Mouse (Mus musculus): Measurements from ENCODE around the gene Aplp2.
"Not testable (repeated sequence)": the region's sequence is repeated elsewhere in the genome, so short reads cannot be mapped to it uniquely, and the experiment has no call there.

Gene Aplp2

DNA sequence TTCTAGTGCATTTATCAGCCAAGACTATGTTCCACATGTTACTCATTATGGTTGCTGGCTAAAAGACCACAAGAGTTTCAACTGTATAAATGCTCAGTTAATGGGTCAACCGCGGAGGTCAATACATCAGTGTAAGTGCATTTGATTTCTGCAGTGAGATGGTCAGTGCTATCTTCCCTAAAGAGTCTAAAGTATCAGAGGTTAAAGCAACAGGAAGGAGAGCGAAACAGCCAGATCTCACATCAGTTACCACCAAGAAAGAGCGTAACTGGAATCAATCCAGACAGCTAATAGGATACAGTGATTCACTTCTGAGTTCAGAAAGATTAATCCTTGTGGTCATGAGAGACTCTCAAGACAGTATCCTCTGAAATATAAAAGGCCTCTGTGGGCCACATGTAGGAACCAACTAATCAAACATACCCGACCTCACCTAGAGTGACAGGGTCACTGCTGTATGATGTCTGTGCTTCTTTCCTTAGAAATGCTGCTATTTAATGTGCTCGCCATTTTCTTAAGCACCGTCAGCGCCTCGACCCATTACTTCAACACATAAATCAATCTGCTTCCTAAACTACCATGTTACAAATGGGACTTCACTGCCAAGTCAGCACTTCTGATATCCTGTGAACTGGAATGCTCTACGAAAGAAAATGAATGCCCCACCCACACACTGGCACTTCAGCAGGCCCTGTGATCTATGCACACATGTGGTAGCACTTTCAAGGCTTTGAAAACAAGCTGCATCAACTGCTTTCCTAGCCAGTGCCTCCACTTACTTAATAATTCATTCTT is 30.1 kb downstream of the Aplp2 start:
- no peak for DNase-seq (ENCODE audit: low spot score in 2 of 2)

DNA sequence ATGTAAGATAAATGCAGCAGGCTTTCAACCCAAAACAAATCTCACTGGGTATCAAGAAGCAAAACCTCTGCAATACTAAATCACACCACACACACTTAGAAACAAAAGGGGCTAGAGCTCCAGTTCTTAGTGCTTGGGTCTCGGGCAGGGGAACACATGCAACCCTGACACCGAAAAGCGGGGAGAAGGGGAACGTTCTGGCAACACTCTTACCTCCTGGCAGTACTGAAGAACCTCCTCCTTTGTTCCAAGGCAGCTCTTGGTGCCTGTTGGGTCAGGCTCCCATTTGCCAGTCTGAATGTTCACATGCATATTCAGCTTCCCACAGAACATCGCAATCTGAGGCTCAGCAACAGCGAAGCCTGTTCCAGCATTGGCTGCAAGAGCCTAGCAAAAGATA is 33.9 kb downstream of the Aplp2 start:
- no peak for DNase-seq (ENCODE audit: low spot score in 2 of 2)

DNA sequence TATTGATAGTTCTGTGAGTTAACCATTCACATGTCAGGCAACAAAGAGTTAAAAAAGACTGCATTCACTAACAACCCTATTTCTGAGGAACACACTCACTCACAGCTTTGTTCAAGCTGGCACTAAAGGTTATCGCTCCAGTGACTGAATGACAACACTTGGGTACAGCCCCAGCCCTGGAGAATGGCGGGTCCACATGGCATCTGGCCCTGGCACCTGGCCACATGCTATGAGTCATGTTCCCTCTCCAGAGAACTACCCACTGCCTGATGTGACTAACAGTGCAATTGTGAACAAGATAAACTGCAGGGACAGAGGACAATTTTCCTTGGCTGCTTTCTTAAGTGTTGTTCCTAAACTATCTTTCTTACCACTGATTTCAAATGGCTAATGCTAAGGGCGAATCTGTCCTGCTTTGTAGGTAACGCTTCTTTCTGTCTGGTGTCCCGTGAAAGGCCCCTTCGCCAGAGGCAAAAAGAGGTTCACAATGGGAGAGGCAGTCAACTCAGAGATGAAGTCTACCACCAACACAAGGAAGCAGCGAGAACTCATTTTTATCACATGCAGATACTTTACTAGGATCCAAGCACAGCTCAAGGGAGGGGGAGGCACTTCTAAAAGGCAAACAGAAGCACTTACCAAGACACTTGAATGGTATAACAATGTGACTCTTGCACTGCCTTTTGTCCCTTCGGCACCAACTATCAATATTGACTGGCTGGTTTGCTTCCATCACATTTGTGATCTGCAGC is 35.1 kb downstream of the Aplp2 start:
- no peak for DNase-seq (ENCODE audit: low spot score in 2 of 2)

DNA sequence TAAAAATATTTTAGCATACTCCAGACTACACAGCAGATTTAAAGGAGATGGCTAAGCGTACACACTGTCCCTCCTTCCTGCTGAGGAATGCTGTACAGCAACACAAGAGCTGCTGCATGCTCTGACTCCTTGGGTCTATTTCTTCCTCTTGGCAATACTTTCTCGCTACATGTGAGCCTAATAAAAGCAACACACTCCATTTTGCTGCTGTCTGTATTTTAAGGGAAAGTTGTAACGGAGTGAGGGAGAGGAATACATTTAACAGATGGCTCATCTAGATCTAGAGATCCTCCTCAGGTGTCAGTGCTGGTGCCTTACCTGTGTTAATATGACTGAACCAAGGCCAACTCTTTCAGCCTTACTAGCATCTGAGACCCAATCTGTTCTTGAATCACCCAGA is 35.6 kb downstream of the Aplp2 start:
- no peak for DNase-seq (ENCODE audit: low spot score in 2 of 2)

DNA sequence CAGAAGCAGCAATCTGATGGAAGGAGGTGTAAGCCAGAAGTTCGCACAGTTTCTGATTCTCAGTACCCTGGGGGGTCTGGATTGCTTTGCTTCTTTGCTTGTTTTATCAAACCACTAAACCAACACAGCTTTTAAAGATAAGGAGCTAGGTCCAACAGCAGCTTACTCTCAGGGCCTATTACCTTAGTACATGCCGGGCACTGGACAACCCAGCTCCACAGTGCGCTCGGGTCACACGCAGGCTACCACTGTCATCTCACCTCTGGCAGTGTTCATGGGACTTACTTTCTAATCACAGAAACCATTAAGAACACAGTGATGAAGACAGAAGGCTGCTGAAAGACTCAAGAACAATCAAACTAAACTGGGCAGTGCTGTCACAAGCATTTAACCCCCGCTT is 36.3 kb downstream of the Aplp2 start:
- DNase-seq (ENCODE audit: low spot score in 2 of 2) = no peak

DNA sequence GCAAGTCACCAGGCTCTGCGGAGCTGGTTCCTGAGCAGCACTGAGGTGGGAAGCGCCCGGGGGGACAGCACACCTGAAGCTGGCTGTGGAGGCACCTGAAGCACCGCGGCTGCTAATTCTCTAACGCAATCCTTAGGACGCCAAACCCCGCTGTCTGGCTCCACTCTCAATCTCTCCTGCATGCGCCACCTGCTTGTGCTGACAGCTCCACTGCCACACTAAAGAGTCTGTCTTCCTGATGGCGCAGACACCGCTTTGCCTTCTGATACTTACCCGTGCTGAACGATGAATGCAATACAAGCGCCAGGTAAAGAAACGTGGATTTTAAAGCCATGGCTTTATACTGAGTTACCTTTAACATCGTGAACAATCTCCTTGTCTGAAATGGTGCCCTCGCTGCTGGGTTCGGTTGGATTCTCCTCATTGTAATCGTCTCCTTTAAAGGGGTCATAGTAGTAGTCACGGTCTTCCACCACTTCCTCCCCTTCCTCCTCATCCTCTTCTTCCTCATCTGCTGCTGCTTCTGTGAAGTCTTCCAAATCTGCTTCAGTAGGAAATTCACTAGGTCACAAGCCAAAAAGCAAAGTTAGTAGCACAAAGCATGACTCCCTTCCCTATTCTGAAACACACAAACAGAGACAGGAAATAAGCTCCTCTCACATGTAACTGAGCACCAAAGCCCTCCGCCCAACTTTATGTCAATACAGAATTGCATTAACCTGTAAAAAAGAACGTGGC is 43.1 kb downstream of the Aplp2 start:
- DNase-seq (ENCODE audit: low spot score in 2 of 2) = no peak

DNA sequence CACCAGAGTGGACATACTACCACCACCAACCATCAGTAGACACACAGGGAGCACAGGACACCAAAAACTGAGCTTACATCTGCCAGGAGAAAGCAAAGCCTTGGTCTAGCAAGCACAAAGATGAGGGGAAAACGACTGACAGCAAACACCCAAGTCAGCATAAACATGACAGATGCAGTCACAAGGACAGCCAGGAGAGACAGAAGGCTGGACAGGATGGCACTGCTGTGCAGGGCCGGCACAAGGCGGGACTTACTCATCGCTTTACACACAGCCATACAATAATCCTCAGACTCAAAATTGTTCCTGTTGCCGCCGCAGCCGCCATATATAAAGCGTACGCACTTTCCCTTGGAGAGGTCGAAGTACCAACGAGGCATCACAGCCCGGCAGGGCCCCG is 44.3 kb downstream of the Aplp2 start:
- no peak for DNase-seq (ENCODE audit: low spot score in 2 of 2)

DNA sequence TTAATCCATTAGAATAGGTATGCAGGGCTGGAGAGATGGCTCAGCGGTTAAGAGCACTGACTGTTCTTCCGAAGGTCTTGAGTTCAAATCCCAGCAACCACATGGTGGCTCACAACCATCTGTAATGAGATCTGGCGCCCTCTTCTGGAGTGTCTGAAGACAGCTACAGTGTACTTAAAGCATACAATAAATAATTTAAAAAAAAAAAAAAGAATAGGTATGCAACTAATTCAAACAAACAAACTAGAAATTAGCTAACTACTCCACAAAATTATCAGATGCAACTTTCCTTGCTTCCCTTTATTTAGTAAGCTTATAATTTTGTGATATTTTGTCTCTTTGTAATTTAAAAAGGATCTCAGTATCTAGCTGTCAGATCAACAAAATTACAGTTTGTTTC is 46.1 kb downstream of the Aplp2 start:
- DNase-seq (ENCODE audit: low spot score in 2 of 2) = not testable (repeated sequence)

DNA sequence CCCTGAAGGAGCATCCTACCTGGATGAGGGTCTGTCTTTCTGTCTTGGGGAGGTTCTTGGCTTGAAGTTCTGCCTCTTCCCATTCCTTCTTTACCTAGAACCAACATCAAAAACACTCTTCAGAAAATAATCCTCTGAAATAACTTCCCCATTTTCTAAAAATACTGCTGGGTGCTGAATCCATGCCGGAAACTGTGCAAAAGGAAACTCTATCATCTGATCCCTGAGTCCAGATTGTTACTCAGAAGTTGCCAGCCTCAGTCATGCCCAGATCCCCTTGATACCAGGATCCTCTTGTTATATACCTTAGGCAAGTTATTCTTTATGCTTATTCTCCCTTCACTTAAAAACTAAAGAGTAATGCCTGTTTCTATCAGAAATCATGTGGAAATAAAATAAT is 48.3 kb downstream of the Aplp2 start:
- no peak for DNase-seq (ENCODE audit: low spot score in 2 of 2)

DNA sequence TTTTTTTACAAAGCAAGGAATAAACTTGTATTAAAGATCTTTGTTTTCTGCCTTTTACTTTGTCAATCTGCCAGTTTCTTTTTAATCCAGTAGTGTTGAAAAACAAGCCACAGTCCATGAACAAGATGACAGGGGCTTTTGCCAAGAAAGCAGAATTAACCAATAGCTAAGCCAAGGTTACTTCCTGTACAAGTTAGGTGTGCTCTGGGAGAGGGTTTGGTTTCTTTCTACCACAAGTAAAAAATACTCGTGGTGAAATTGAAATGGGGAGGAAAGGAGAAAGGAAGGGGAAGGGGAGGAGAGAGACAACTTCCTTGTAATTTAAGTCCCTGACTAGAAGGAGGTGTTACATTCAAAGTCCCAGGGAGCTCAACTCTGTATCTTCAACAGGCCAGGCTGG is 48.7 kb downstream of the Aplp2 start:
- no peak for DNase-seq (ENCODE audit: low spot score in 2 of 2)

DNA sequence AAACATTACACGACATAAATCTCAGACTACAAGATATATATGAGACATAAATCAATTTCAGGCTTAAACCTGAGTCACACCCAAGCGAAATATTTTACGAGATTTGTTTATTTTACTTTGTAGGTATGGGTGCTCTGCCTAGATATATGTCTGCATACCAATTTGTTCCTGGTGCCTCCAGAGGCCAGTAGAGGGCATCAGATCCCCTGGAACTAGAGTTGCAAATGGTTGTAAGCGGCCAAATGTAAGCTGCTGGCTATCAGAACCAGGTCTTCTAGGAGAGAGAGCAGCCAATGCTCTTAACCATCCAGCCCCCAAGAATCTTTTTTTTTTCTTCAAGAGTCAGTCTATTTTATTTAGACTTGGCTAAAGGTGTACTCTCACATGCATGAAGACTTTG is 51.7 kb downstream of the Aplp2 start:
- peak in 1 of 2 experiments; percentile 5 for DNase-seq (ENCODE audit: low spot score in 2 of 2)

DNA sequence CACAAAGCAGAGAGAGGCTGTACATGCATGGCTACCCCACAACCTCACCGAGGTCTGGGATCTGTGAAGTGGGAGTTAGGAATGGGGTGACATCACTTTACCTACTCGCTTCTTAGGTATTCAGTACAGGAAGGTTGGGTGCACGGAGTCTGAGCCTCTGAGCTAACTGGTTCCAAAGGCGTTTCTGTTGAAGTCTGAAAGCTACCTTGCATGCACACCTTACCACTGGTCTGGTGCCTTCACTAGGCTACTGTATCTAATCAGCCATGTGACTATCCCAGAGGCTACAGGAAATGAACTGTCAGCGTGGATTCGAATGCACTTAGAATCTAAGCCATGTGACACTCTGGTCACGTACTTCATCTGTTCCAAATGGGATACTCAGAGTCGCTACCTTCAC is 55.0 kb downstream of the Aplp2 start:
- DNase-seq (ENCODE audit: low spot score in 2 of 2) = no peak

DNA sequence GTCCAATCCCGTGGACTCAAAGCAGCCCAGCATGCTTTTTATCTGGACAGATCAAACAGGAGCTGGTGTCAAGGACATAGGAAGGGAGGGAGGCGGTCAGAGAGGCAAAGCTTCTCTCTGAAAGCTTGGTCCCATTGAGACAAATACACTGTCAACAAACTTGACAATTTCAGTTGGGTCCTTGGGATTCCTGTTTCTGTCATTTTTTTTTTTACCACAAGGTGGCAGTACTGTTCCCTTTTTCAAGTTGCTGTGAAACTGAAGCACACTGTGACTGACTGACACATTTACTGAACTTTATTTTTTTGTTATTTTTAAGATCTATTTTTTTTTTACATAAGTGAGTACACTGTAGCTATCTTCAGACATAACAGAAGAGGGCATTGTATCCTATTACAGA is 60.6 kb downstream of the Aplp2 start:
- no peak for DNase-seq (ENCODE audit: low spot score in 2 of 2)

DNA sequence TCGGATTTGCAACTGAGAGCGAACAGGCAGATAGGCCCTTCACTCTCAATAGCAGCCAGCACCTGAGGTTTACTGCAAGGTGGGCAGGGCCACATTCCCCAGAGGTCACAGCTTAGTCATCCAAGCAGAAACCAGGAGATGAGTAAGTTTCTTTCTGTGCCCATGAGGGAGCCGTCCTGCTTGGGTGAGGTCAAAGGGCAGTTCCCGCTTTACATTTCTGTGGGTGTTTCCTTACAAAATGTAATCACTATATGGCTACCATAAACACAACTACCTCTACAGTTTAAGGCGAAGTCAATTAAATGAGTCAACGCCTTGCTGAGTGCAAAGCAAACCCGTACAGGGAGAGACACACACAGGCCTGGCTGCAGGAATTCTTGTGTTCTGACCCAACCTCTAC is 63.5 kb downstream of the Aplp2 start:
- DNase-seq (ENCODE audit: low spot score in 2 of 2) = no peak

DNA sequence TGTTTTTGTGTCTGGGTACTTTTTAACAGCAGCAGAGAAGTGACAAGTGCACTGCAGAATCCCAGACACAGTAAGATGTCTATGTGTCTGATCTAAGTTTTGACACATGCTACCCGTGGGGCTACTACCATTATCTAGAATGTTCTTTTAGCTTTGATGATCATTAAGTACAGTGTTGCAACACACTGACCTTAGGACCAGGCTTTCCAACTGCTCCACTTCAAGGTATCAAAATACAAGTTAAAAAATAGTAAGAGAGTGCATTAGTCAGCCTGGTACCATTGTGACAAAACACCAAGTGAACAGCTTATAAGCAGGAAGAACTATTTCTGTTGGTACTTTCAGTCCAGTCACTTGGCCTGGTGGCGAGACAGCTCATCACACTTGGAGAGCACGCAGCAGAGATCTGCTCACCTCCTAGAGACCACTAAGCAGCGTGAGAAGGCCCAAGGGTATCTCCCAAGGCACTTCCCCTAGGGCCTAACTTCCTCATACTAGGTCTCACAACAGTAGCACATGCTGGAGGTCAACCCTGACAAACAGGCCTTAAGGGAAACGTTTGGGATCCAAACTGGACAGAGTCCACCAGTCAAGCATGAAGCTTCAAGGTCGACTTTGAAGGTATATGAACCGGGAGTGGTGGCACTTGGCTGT is 66.2 kb downstream of the Aplp2 start:
- DNase-seq (ENCODE audit: low spot score in 2 of 2) = peak in 1 of 2 experiments; percentile 47

DNA sequence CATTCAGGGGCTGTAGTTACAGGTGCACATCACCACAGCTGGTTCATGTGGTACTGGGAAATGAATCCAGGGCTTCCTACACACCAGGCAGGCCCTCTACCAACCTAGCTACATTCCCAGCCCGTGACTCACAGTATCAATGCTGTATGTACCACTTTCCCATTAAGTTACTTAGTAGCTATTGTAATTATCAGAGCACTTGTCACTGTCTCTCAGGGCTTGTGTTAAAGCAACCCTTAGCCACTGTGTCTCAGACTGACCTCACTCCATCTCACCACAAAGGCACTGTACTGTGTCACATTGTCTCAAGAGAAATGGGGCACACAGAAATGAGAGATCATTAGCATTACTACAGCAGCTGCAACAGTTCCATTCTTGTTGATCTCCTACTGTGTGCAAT is 68.7 kb downstream of the Aplp2 start:
- DNase-seq (ENCODE audit: low spot score in 2 of 2) = no peak

DNA sequence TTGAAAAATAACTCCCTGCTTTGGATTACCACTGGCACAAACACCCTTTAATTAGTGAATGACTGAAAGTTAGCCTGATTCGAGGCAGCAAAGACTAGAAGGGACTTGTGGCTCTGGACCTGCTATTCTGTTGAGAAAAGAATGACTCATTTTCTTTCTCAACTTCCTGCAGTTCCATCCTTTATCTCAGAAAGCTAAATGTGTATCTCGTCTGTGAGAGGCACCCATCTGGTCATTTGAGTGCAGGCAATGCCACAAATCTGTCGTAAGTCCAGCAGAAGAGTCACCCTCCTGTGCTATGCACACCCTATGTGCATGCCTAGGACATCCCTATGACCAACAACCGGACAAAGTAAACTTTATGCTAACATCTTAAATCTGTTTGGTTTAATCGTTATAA is 78.5 kb downstream of the Aplp2 start:
- no peak for DNase-seq (ENCODE audit: low spot score in 2 of 2)

DNA sequence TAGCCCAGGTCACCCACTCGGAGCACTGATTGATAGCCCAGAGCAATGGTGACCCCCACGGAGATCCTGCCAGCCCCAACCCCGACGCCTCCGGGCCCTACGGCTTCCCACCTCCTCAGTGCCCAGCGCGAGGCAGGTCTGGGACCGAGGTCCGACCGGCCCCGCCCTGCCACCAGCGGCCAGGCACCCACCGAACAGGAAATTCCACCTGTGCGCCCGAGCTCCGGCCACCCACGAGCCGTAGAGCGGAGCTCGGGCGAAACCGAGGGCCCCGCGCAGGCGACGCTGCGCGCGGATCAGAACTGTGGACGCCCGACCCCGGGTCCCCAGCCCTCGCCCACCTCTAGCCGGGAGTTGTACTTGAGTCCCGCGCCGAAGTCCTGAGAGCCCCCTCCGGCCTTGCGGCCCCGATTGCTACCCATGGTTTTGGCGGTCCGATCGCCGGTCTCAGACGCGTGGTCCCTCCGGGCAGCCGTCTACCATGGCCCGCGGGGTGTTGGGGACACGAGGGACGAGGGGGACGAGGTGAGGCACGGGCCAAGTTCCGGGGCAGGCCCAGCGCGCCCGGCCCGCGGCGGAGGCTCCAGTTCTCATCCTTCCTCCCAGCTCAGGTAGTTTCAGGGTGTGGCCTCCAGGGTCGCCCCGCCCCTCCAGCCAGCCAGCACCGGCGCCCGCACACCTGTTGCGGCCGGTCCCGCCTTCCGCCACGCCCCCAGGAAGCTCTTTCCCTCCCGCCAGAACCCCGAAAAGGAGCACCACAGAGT is 80.2 kb downstream of the Aplp2 start, which contains the start of gene St14:
St14 (minus strand) TSS at position 649 of the 764 bp plus-strand sequence.
- DNase-seq (ENCODE audit: low spot score in 2 of 2) = peak in 1 of 2 experiments; percentile 26

DNA sequence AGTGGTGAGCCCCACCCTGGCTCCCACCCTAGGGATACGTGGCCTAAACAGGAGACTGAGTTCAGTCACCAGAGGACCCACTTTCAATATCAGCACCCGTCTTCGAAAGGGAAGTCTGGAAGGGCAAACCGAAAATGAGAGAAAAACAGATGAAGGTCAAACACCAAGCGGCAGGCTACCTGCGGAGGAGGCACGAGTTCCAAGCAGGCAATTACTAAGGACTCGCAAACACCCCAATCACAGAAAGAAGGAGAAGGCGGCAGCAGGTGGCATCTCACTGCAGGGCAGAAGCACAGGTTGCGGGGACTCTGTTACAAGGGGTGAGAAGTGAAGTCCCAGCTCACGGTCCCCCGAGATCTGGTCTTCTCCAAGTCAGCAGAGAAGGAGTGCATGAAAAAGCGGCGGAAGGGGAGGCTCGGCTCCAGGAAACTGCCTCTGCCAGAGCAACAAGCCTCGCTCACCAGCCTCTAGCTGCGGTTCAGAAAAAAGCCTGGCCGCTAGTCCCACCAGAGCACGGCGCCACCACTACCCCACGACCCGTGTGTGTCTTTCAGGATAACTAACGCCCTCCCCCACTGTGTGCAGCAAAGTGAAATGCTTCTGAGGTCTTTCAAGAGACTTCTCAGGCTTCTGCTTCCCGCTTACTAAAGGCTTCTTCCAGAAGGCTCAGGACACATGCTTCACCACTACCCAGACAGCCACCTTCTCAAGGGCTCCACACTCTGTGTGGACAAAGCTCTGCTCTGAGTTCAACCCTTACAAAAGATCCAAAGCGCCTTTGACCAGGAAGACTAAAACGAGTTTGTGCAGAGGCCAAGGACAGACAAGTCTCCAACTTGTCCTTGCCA is 81.0 kb downstream of the Aplp2 start:
- DNase-seq (ENCODE audit: low spot score in 2 of 2) = peak in 1 of 2 experiments; percentile 11

DNA sequence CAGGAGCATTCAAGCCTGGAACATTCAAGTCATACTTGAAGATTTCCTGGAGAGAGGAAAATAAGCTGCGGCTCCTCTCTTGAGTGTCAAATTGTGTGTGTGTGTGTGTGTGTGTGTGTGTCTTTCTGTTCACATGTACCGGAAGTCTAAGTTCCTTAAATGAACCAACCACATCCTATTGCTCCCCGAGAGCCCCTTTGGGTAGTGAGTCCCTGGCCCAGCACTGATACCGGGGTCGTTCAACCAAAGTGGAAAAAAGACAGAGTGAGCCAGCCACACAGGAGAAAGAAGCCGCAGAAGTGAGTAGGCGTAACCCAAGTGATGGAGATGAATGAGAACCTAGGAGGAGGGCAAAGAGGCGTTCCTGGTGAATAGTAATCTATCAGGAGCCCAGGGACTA is 81.7 kb downstream of the Aplp2 start:
- peak in 1 of 2 experiments; percentile 49 for DNase-seq (ENCODE audit: low spot score in 2 of 2)

All from natural killer cell, adult 2 months (primary cell).